Mouse (Mus musculus) embryonic facial prominence, embryonic 11.5 days (tissue): ENCODE data around the gene Dazl. TPM values are rescaled to one million over a fixed set of nuclear protein-coding genes. Genes with fewer than 3 reads are reported as not detected.

Source experiments
- ATAC-seq: fragments of 200-750 bp; cut with Nextera tagmentation; replicated peaks from 2 replicates; pipeline ENCODE4 v1.8.0; 2017; ENCODE audit warnings: low read depth; ENCODE audit not compliant: insufficient number of reproducible peaks, low FRiP score, low TSS enrichment
- DNase-seq: peaks from one replicate; pipeline ENCODE4 v3.0.0-alpha.2; 2015; ENCODE audit warnings: low spot score
- H3K27ac ChIP-seq: fragments of 300-500 bp; sonication (generic); replicated peaks from 2 replicates; pipeline ENCODE4 v1.5.1; 2014; ENCODE audit warnings: mild to moderate bottlenecking, low read depth, low read length, control low read depth
- H3K27me3 ChIP-seq: fragments of 300-500 bp; sonication (generic); 2 replicates; pipeline ENCODE4 v1.6.1; 2014; ENCODE audit warnings: mild to moderate bottlenecking, low read length, moderate library complexity, mixed read lengths; ENCODE audit not compliant: control insufficient read depth, insufficient read depth
- H3K36me3 ChIP-seq: fragments of 300-500 bp; sonication (generic); replicated peaks from 2 replicates; pipeline ENCODE4 v1.6.1; 2014; ENCODE audit warnings: low read depth, mild to moderate bottlenecking, low read length, moderate library complexity, mixed read lengths; ENCODE audit not compliant: control insufficient read depth, insufficient read depth
- H3K4me1 ChIP-seq: fragments of 300-500 bp; sonication (generic); 2 replicates; pipeline ENCODE4 v1.6.1; 2014; ENCODE audit warnings: low read length, mixed read lengths; ENCODE audit not compliant: control insufficient read depth, insufficient read depth
- H3K4me2 ChIP-seq: fragments of 300-500 bp; sonication (generic); 2 replicates; pipeline ENCODE4 v1.6.1; 2014; ENCODE audit warnings: low read depth, mild to moderate bottlenecking, control low read depth, low read length, moderate library complexity
- H3K4me3 ChIP-seq: fragments of 300-500 bp; sonication (generic); 2 replicates; pipeline ENCODE4 v1.5.1; 2014; ENCODE audit warnings: low read depth, low read length, control low read depth
- H3K9ac ChIP-seq: fragments of 300-500 bp; sonication (generic); replicated peaks from 2 replicates; pipeline ENCODE4 v1.6.1; 2014; ENCODE audit warnings: mild to moderate bottlenecking, control low read depth, low read length
- H3K9me3 ChIP-seq: fragments of 300-500 bp; sonication (generic); replicated peaks from 2 replicates; pipeline ENCODE4 v1.6.1; 2016; ENCODE audit warnings: mild to moderate bottlenecking, low read length, inconsistent platforms, mixed read lengths; ENCODE audit not compliant: control insufficient read depth
- WGBS: fragments of 180-500 bp; shearing (Covaris S2); extraction: QIAGEN DNeasy Blood & Tissue Kit; methylation state at CpG from one replicate; pipeline ENCODE4 v1.1.7; 2014; 5-methylcytosine and 5-hydroxymethylcytosine counted together
- polyA plus RNA-seq: library from polyadenylated mRNA; unstranded; fragments of >200 nt; fragmentation: Nextera tagmentation; extraction: Ambion mirVana; gene quantifications from 2 replicates; pipeline ENCODE4 v1.2.1, GENCODE M21; 2014

Gene Dazl
- polyA plus RNA-seq, 1 experiment from 2014 or later: not detected

DNA sequence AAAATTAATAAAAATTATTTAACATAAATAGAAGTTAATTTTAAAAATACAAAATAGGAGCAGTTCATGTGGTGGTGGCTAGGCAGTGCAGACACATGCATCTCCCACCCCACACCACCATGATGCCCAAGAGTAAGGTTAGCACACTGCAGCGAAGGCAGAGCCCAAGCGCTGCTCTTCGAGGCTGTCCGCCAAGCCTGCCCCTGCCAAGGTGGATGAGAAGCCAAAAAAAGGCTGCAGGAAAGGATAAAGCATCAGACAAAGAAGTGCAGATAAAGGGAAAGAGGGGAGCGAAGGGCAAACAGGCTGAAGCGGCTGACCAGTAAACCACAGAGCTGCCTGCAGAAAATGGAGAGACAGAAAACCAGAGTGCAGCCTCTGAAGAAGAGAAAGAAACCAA, 32.6 kb downstream of the Dazl start:
- Histone ChIP-seq H3K9me3 (no peaks in the 10 kb centered on the region), H3K4me2 (no peak overlapping the region), H3K27ac (no peak overlapping the region), H3K4me3 (no peak overlapping the region), H3K36me3 (no peaks in the 10 kb centered on the region), H3K4me1 (no peaks in the 10 kb centered on the region), H3K27me3 (no peaks in the 10 kb centered on the region), H3K9ac (no peak overlapping the region)
- no peak for DNase-seq
- no peak for ATAC-seq
- WGBS: 95% methylated on average over 6 of the region's 6 CpGs

GRCm38 (mm10) chr17:50246605-50247004, 46.8 kb downstream of the Dazl start:
- no peak overlapping the region for H3K9ac ChIP-seq
- DNase-seq: no peak
- 82% methylated on average over 6 of the region's 6 CpGs for WGBS
- H3K4me1 ChIP-seq: no peaks in the 10 kb centered on the region
- H3K36me3 ChIP-seq: no peaks in the 10 kb centered on the region
- no peaks in the 10 kb centered on the region for H3K27me3 ChIP-seq
- H3K9me3 ChIP-seq: no peaks in the 10 kb centered on the region
- H3K4me2 ChIP-seq: no peak overlapping the region
- ATAC-seq: no peak
- no peak overlapping the region for H3K27ac ChIP-seq
- no peak overlapping the region for H3K4me3 ChIP-seq

DNA sequence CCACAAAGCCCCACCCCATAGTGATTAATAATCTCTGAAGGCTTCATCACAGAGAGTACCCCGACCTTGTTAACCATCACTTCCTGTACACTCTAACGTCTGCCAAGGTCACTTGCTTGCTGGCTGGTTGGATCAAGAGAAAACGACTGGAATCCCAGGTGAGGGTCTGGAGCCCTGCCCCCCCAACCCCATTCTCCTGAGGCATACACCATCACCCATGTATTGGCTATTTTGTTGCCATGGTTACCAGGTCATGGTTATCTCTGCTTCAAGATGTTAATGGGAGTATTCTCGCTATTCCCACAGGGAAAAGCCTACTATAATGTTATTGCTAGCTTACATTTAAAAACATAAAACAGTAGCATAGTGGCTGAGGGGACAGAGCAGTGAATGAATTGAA, 48.8 kb downstream of the Dazl start:
- H3K36me3 ChIP-seq: no peaks in the 10 kb centered on the region
- no peaks in the 10 kb centered on the region for H3K27me3 ChIP-seq
- no peak overlapping the region for H3K4me3 ChIP-seq
- H3K9me3 ChIP-seq: no peaks in the 10 kb centered on the region
- 70% methylated on average over 4 of the region's 4 CpGs for whole genome bisulfite sequencing
- no peaks in the 10 kb centered on the region for H3K4me1 ChIP-seq
- H3K27ac ChIP-seq: no peak overlapping the region
- no peak overlapping the region for H3K4me2 ChIP-seq
- H3K9ac ChIP-seq: no peak overlapping the region
- no peak for ATAC-seq
- DNase-seq: no peak

DNA sequence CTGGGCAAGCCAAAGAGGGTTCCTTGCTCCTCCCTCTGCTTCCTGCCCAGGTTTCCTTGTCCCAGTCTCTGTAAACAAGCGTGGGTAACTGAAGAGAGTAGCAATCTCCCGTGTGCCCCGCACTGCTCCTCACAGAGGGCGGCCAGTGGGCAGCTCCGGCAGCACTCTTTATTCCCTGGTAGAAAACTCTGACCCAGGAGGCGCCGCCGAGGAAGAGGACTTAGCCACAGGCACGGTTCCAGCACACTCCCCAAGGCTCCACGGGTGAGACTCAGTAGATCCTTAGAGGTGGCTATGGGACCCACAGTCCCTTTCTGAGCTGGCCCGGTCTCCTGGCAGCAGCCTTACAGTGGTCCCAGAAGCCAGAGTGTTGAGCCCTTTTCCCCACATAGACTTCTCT, 50.1 kb downstream of the Dazl start:
- Histone ChIP-seq H3K4me1 (no peaks in the 10 kb centered on the region), H3K4me2 (no peak overlapping the region), H3K4me3 (no peak overlapping the region), H3K9me3 (no peaks in the 10 kb centered on the region), H3K27me3 (peaks cover under 1% of the 10 kb centered on the region; the same call in 1 of the 2 replicates), H3K9ac (no peak overlapping the region), H3K27ac (no peak overlapping the region), H3K36me3 (no peaks in the 10 kb centered on the region)
- WGBS: 86% methylated on average over 11 of the region's 11 CpGs
- no peak for DNase-seq
- ATAC-seq: no peak

- DNase-seq: no peak
- H3K27ac ChIP-seq: no peak overlapping the region
- H3K4me2 ChIP-seq: no peak overlapping the region
Observed at GRCm38 (mm10) chr17:50237818-50238610, 55.4 kb downstream of the Dazl start.

DNA sequence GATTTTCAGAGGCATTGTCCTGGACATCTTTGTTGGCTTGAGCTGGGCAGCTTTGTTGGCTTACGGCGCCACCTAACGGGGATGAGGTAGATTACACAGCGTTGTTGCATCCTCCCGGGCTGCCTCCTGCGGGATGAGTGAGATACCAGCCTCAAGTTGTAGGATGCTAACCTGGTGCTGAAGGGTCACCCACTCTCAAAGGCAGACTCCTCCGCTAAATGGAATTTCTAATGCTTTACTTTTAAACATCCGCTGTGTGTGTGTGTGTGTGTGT, 56.1 kb downstream of the Dazl start:
- peak; percentile 82 for DNase-seq
- H3K9ac ChIP-seq: no peak overlapping the region; the same call in 1 of the 2 replicates
- 6% methylated on average over 8 of the region's 8 CpGs for WGBS
- no peaks in the 10 kb centered on the region for H3K9me3 ChIP-seq
- H3K27ac ChIP-seq: no peak overlapping the region
- H3K4me2 ChIP-seq: no peak overlapping the region
- no peaks in the 10 kb centered on the region for H3K36me3 ChIP-seq
- peaks cover 2% of the 10 kb centered on the region; the same call in 1 of the 2 replicates for H3K27me3 ChIP-seq
- no peak overlapping the region for H3K4me3 ChIP-seq
- ATAC-seq: peak; percentile 49; the same call in 1 of the 2 replicates
- no peaks in the 10 kb centered on the region for H3K4me1 ChIP-seq

More at GRCm38 (mm10) chr17:50237818-50238610, 55.4 kb downstream of the Dazl start:
- WGBS: 68% methylated on average over 11 of the region's 11 CpGs
- no peaks in the 10 kb centered on the region for H3K9me3 ChIP-seq
- H3K9ac ChIP-seq: no peak overlapping the region
- ATAC-seq: 0 out of 2 replicates have a peak, but pooled peaks have one; percentile 10
- no peaks in the 10 kb centered on the region for H3K36me3 ChIP-seq
- no peaks in the 10 kb centered on the region for H3K4me1 ChIP-seq
- peaks cover 2% of the 10 kb centered on the region; the same call in 1 of the 2 replicates for H3K27me3 ChIP-seq
- H3K4me3 ChIP-seq: no peak overlapping the region

GRCm38 (mm10) chr17:50236702-50237435, 56.6 kb downstream of the Dazl start:
- H3K36me3 ChIP-seq: no peaks in the 10 kb centered on the region
- H3K4me2 ChIP-seq: no peak overlapping the region
- 40% methylated on average over 9 of the region's 9 CpGs for WGBS
- H3K4me3 ChIP-seq: no peak overlapping the region
- DNase-seq (peak; percentile 38), ATAC-seq (peak; percentile 72; the same call in 1 of the 2 replicates)
- H3K9me3 ChIP-seq: no peaks in the 10 kb centered on the region
- H3K27ac ChIP-seq: no peak overlapping the region
- H3K4me1 ChIP-seq: no peaks in the 10 kb centered on the region
- peak overlapping the region; percentile 42 for H3K9ac ChIP-seq
- peaks cover 2% of the 10 kb centered on the region; the same call in 1 of the 2 replicates for H3K27me3 ChIP-seq
